Mouse (Mus musculus) regulatory T cell (primary cell): ENCODE measurements around the gene Desi2.
"Not testable (repeated sequence)": the region's sequence is repeated elsewhere in the genome, so short reads cannot be mapped to it uniquely, and the experiment has no call there.

Experiments used
- in situ Hi-C: fragments of 300-600 bp; cut with MboI, MseI; formaldehyde crosslinking; loops from one replicate; pipeline ENCODE4 v1.15.1; 2025; ENCODE audit warnings: high pct_unique_total_duplicates

Gene Desi2

DNA sequence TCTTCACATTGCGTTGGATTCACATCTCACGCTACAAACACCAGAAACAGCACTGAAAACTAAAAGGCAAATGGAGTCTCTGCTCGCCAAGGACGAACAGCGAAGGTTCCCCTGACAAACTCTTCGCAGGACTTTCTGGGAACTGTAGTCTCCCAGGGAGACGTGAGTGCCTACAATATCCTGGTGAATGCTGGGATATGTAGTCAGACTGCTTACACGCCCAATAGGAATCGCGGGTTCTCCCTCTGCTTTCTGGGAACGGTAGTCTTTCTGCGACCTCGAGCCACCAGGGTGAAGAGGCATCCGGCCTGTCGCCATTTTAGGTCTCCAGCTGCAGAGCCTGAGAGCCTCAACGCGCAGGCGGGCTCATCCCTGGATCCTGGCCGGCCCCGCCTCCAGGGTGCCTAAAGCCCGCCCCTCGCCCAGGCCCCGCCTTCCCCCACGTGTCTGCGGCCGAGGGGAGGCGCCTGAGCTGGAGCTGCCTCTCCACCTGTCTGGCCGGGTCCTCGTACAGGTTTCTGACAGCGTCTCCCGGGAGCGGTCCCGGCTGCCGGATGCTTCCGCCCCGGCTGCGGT is at the start of gene Desi2:
Desi2 (plus strand) TSS at position 202 of the 576 bp plus-strand sequence.
- in situ Hi-C loops = loop anchor here (5.0 kb wide), 2 partner anchors 205 to 390 kb away; partner anchors contain the start of genes Adss and Catspere2

GRCm38 (mm10) chr1:178146513-178146912 is 40.7 kb upstream of the Desi2 start:
- in situ Hi-C loops = loop anchor here (5.0 kb wide), 1 partner anchor 166 kb away; no protein-coding TSS in a partner anchor

DNA sequence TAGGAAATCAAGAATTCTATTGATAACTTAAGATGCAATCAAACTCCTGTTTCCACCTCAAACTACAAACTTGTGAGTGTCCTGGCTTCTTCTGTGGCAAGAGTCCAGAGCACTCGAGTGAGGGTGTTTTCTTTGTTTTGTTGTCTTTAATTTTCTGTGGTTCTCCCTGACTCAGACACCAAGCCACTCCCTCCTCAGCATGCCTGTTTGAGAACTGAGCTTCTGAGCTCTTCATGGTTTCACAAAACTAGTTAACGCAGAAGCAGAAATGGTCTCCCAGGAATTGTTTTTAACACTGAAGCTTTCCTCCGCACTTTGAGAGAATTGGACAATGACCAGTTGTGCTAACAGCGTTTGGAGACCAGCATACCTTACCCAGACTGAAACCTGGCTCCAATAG is 40.3 kb upstream of the Desi2 start:
- in situ Hi-C loops = loop anchor here (5.0 kb wide), 1 partner anchor 165 kb away; no protein-coding TSS in a partner anchor

DNA sequence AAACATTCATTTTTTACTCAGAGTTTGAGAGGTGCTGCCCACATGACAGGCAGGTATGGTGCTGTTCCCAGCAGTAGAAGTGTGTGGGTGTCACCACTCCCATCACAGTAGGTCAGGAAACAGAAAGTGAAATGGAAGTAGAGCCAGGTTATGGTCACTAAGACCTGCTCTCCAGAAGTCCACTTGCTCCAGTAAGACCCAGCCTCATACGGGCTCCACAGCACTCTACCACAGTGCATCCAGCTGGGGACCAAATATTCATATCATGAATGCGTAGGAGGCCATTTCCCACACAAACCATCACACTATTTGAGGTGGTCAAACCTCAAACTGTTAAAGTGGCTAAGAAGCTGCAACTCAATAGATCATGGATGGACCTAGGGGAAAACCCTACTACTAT is 5.0 kb upstream of the Desi2 start:
- in situ Hi-C loops = no loop called here

- in situ Hi-C loops = loop anchor here (5.0 kb wide), 2 partner anchors 203 to 388 kb away; partner anchors contain the start of genes Adss and Catspere2
These were observed 1.6 kb upstream of the Desi2 start for GRCm38 (mm10) chr1:178185591-178185990.

GRCm38 (mm10) chr1:178187810-178188209 is 593 bp downstream of the Desi2 start:
- in situ Hi-C loops = loop anchor here (5.0 kb wide), 2 partner anchors 206 to 391 kb away; partner anchors contain the start of genes Adss and Catspere2

- in situ Hi-C loops = loop anchor here (5.0 kb wide), 2 partner anchors 206 to 391 kb away; partner anchors contain the start of genes Adss and Catspere2
These were observed 1.2 kb downstream of the Desi2 start for GRCm38 (mm10) chr1:178188386-178188785.

DNA sequence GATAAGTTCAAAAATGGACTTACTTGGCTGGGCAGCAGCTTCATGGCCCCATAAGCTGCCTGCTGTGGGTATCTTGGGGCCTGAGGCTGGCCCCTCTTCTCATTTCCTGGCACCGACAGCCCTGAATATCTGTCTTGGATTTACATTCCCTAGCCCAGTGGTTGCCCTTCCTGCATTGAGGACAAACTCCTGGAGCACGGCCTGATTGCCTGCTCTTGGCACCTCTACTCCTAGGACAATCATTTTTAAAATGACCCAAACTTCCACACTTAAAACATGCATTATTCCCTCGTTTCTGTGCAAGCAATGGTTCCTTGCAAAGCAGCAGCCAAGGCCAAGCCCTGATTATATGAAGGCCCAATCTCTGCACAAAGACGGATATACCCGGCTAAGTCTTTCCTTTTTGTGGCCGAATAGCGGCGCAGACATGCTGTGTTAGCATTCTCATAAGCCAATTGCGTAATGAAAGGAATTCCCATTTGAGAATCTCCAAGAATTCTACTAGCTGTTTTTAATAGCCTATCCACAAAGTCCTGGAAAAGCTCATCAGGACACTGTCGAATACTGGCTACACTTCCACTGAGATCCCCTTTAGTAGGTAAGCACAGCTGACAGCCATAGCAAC is 18.6 kb downstream of the Desi2 start:
- in situ Hi-C loops = no loop called here

DNA sequence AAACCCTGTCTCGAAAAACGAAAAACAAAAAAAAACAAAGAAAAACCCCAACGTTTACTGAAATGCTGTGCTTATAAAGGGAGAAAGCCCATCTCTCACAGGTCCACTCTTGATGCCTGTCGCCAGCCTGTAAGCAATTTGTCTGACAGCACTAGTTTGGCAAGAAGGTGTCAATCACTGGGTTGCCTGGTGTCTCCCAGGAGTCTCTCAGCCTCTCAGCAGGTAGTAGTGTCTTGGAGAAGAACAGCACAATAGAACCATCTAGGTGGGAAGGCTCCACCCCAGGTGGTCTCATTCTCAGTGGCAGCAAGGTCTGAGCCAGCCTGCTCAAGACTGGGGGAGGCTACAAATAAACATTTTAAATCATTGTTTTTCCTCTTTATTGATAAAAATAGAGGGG is 20.6 kb downstream of the Desi2 start:
- in situ Hi-C loops = not testable (repeated sequence)

DNA sequence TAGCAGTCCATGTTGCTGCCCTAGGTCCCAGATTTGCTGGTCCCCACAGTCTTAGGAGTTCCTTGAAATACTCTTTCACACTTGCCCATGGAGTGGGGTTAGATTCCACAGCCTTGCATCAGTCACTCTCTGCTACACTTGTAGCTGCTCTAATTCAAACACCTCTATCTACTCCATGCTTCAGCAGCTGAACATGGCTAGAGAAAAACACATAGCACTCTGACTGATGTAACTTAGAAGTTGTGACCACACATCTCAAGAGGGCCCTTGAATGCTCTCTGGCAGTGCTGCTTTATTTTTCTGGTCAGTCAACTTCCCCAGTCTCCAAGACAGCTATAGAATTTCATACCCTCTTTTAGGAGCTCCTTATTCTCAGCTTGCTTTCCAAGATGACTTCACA is 22.7 kb downstream of the Desi2 start:
- in situ Hi-C loops = no loop called here

DNA sequence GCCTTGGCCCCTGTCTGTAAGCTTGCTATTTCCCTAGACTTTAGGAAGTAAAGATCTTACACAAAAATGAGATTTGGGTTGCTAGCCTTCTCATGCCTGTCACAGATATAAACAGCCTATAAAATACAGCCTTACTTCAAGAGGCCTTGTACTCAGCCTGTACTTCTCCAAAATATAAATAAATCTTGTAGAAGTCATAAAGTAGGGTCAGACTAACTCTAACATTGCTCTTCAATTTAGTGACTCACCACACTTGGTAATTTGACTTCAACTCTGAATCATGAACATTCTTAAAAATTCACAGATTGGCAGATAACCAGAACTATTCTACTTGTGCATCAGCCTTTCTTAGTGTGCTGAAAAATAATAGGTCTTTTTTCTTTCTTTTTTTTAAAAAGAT is 29.9 kb downstream of the Desi2 start:
- in situ Hi-C loops = no loop called here

DNA sequence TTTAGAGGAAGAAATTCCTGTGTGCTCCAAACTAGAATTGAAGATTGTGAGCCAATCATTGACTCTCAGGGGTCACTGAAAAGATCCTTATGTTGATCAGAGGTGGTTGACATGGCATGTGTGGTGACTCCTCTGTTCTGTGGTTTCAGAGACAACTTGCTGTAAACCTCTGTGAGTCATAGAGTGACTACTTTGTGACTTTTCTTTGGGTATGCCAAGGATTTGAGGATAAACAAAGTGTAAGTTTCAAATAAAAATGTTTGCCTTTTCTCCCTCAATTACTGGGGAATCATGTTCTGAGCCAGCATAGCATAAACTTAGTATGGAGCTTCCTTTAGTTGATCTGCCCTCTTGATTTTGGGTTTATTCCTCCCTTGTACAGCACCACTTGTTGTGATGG is 31.1 kb downstream of the Desi2 start:
- in situ Hi-C loops = no loop called here

GRCm38 (mm10) chr1:178219166-178220077 is 32.2 kb downstream of the Desi2 start:
- in situ Hi-C loops = no loop called here

DNA sequence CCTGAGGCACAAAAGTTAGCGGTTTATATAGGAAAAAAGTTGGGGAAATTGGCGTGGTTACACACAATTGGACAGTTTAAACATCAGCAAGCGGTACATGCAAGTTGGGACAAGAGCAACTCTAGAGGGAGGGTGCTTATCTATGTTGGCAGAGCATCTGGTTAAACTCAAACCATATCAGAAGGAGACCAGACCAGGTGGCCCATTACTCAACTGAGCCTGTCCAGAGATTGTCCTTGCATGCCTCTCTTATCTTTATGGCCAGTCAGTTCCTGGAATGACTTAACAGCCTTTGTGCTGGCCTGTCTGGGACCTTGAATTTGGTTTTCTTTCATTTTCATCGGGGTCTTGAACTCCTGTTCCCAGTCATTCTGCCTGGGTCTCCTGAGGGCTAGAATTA is 41.7 kb downstream of the Desi2 start:
- in situ Hi-C loops = not testable (repeated sequence)

DNA sequence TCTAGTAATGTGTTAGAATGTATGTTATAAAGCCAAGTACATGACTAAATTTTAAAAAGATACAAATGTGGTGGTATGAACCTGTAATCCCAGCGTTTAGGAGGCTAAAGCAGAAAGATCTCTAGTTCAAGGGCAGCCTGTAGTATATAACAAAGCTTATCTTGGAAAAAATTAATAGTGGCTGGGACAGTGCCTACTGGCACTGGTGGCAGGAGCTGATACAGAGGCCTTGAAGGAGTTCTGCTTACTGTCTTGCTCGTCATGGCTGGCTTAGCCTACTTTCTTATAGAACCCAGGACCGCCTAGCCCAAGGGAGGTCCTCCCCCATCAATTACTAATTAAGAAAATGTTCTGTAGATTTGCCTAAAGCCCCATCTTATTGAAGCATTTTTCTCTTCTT is 46.9 kb downstream of the Desi2 start:
- in situ Hi-C loops = no loop called here

- in situ Hi-C loops = loop anchor here (5.0 kb wide), 1 partner anchor 76 kb away; no protein-coding TSS in a partner anchor
These were observed 48.8 kb downstream of the Desi2 start for GRCm38 (mm10) chr1:178235919-178236466.

GRCm38 (mm10) chr1:178238676-178239075 is 51.5 kb downstream of the Desi2 start:
- in situ Hi-C loops = loop anchor here (5.0 kb wide), 1 partner anchor 74 kb away; no protein-coding TSS in a partner anchor

DNA sequence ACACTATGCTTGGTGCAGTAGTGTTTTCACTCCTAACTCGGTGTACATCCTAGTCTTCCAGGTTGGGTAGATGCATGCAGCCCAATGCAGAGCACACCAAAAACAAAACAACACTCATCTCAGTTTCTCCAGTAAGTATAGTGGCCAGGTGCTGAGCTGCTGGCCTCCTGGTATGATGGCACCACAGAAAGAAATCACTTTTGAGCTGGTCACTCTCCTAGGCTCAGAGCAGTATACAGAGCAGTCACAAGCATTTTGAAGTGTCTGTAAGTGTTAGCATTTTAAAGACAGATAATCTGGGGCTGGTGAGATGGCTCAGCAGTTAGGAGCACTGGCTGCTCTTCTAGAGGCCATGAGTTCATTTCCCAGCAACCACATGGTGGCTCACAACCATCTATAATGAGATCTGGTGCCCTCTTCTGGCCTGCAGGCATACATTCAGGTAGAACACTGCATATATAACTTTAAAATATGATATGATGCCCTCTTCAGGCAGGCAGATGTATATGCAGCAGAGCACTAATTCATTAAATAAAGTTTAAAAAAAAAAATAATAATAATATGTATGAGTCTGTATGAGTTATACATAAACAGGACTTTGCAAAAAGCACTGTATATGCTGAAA is 54.8 kb downstream of the Desi2 start:
- in situ Hi-C loops = no loop called here

GRCm38 (mm10) chr1:178248107-178248820 is 61.0 kb downstream of the Desi2 start:
- in situ Hi-C loops = loop anchor here (5.0 kb wide), 2 partner anchors 106 to 214 kb away; no protein-coding TSS in a partner anchor

- in situ Hi-C loops = no loop called here
These were observed 67.4 kb downstream of the Desi2 start for GRCm38 (mm10) chr1:178254598-178254997.
